Mouse (Mus musculus): ENCODE measurements around the gene Pirb.
"Not testable (repeated sequence)": the region's sequence is repeated elsewhere in the genome, so short reads cannot be mapped to it uniquely, and the experiment has no call there.

The Pirb gene

DNA sequence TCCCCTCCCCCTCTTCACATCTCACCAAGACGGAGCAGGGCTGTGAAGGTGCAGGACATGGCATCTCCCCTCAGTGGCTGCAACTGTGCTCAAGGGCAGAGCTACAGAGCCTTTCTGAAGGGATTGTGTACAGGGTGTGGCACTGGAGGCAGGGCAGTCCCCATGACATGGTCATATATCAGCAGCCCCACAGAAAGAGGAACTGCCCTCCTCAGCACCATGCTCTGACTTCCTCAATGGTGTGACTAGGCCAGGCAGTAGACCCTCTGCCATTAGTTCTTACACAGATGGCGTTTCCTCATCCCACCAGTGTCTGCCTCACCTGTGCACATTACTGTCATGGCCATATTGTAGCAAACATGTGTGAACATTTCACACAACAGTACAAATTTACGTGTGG is at the start of gene Pirb:
TSS of gene Pirb (minus strand) at position 124 of the 400 bp plus-strand sequence.
- not testable (repeated sequence) for DNase-seq (ENCODE audit: extremely low spot score)

DNA sequence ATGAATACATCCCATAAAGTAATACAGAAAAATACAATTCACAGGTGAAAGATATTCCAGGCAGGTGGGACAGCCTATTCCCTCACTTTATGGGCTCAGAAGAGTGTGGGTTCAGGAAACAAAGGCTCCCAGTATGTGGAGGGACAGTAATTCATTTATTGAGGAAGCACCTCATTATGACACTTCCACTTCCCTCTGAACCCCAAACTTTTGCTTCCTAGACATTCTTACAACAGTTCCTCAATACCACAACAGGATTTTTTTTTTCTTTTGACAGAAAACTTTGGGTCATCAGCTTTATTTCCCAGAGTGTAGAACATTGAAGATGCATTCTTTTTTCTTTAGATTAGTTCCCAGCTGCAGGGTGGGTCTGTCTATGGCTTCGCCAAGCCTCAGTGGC is 12.5 kb upstream of the Pirb start:
- not testable (repeated sequence) for DNase-seq (ENCODE audit: extremely low spot score)

DNA sequence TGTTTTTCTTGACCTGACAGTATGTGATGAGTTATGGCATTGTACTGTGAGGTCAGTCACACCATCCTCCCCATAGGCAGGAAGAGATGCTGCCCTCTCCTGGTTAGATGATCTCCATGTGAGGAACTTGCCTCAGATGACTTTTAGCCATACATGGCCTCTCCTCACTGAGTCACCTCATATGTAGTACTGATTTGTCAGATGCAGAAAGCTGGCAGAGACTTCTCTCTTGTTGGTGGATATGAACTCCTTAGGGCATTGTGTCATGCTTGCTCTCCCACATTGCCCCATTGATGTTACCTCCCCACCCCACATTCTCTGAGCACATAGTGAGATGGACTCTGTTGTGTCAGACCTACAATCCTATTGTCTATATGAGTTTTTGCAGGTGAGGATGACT is 5.3 kb upstream of the Pirb start:
- not testable (repeated sequence) for DNase-seq (ENCODE audit: extremely low spot score)

DNA sequence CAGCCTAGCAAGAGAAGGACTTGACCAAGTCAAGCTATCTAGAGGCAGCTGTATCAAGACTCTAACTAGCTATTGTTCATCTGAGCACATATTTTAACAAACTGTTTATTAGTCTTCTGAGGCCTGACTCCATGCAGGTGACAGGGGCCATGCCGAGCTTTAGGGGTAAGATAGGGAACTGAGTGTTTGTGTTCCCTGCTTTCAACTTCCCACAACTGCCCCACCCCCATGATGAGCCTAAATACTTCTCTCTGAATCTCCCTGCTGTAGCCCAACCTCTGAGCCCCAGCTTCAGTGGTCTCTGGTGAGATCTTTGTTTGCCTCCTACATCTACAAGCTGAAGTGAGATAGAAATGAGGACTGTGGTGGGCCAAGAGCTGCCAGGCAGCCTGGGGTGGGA is 4.9 kb downstream of the Pirb start:
- no peak for DNase-seq (ENCODE audit: extremely low spot score)

DNA sequence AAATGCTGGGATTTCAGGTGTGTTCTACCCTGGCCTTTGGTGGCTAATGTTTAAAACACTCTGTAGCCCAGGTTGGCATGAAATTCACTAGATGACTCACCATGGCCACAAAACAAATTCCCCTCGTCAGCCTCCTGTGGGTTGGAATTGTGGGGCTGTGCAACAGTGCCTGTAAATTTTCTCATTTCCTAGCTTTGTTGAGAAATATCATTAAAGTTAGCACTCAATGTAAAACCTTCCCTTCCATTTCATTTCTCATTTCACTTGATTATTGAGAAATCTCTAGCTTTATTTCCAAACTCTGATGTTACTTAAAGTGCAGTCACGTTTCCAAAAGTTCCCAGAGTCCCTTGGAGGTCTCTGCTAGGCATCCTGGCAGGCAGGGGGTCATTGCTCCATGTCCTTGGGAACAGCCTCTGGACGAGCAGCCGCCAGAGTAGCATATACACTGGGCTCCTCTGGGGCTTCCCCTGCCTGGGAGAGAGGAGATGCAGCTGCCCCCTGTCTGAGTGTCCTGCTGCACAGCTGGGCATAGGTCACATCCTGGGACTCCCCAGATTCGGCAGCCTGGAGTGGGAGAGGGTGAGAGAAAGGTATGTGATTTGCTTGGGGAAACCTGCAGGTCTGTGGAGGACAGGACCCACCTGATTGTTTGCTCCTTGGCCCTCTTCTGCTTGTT is 7.8 kb downstream of the Pirb start:
- no peak for DNase-seq (ENCODE audit: extremely low spot score)

DNA sequence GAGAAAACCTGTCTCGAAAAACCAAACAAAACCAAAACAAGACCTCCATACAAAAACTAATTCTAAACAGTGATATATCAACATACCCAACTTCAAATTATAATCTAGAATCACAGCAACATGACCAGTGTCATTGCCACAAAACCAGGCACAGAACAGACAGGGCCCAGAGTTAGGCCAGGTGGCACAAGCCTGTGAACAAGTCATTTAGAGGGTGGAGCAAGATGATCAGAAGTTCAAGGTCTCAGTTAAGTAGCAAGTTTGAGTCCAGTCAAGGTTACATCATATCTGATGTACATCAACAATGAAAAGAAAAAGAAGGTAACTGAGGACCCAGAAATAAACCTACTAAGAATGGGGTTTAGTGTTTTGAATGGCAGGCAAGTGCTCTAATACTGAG is 11.2 kb downstream of the Pirb start:
- no peak for DNase-seq (ENCODE audit: extremely low spot score)

DNA sequence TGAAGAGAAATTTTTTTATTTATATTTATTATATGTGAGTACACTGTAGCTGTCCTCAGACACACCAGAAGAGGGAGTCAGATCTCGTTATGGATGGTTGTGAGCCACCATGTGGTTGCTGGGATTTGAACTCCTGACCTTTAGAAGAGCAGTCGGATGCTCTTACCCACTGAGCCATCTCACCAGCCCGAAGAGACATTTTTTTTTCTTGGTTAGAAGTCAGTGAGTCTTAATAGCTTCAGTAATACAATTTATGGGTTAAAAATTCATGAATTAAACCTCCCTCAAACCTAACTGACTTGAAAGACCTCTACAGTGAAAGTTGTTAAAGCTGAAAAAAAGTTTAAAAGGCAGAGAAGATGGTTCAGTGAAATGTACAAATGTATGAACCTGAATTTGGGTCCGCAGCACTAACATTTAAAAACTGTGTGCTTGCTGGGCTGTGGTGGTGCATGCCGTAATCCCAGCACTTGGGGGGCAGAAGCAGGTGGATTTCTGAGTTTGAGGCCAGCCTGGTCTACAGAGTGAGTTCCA is 11.7 kb downstream of the Pirb start:
- DNase-seq (ENCODE audit: extremely low spot score) = not testable (repeated sequence)

DNA sequence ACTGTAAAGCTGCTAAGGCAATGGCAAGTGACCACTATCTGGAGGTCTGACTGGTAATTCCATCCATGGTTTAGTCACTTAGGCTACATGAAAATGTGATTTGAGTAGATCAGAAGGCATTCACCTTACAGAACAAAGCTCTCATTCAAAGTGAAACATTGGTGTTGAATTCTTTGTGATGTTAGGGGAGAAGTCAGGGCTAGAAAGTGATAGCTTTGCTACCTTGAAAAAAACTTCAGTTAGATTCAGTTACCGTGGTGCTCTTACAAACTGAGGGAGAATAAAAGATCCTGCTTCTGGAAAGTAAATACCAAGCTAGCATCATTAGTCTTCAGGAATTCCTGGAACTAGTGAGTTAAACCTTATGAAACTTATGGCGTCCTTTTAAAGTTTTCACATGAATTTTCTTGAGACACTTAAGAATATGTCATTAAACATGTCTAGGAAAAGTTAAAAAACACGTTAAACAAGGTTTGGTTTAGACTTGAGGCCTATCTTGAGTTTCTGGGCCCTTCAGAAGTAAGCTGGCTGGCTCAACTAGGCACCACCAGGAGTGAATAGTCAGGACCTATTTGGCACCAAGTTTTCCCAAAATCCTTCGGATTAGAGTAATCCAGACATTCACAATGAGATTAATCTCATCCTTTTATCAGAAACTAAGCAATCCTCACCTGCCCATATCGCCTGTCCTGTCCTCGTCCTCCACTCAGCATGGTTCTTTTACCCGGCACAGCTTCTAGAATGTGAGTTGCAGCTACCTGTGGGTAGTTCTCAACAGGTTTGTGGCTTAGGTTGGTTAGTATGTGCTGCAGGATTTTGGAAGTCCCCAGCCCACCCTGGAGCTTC is 12.4 kb downstream of the Pirb start:
- DNase-seq (ENCODE audit: extremely low spot score) = peak; percentile 75

DNA sequence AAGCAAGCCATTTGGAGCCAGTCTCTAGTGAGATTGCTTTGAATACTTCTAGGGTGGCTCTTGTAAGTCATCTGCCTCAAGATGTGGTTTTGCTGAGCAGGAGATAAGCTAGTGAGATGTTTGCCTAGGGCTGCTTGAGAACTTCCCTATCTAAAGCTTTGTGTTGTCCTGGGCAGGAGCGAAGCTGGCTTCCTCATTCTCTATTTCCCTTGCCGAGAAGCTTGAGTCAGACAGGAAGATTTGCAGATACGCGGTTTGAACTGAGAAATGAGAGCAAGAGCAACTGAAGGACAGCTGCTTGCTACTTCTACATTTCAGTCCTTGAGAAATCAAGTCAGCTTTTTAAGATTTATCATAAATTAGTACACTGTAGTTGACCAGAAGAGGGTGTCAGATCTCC is 13.2 kb downstream of the Pirb start:
- no peak for DNase-seq (ENCODE audit: extremely low spot score)

DNA sequence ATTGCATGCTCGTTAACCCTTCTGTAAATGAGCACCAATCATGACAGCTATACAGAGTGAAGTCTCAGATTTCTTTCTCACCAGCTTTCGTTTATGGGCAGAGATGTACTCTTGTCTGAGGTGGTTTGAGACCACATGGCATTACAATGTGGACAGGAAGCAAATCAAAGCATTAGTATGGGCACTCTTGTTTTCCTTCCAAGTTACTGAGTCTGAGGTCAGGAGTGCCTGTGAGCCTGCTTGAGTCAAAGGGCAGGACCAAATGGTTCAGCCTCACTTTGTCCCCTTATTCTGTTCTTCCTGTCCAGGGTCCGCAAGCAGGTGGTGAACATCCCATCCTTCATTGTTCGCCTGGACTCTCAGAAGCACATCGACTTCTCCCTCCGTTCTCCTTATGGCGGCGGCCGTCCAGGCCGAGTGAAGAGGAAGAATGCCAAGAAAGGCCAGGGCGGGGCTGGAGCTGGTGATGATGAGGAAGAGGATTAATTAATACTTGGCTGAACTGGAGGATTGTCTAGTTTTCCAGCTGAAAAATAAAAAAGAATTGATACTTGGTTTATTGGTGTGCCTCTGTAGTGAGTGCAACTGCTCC is 13.8 kb downstream of the Pirb start:
- no peak for DNase-seq (ENCODE audit: extremely low spot score)

DNA sequence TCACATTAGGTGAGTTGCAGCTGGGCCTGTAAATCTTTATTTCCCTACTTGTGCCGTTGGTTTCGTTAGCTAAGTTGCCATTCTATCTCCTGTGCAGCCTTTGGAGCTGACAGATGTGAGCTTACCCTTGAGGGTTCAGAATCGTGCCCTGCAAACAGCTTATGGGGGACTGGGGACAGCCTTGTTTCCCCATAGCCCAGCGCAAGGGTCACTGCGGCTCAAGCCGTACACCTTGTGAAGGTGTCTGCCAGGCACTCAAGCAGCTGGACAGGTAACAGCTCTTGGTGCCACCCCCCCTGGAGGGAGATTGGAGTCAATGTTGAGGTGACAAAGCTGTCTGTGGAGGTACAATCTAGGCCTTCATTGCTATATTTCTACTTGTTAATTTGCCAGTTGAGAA is 14.3 kb downstream of the Pirb start:
- DNase-seq (ENCODE audit: extremely low spot score) = no peak

DNA sequence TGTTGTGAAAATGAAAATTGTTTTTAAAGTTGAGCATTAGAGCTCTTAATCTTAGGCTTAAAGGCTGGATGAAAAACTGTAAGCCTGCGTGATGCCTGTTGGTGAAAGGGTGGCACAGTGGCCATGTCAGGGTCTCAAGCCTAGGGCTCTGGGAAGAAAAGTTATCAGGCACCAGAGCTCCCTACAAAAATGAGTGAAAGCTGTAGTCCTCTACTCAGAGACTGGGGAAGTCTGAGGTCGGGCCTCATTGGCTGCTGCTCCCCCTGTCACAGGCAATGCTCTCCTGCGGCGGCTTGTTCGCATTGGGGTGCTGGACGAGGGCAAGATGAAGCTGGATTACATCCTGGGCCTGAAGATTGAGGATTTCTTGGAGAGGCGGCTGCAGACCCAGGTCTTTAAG is 14.7 kb downstream of the Pirb start:
- not testable (repeated sequence) for DNase-seq (ENCODE audit: extremely low spot score)

DNA sequence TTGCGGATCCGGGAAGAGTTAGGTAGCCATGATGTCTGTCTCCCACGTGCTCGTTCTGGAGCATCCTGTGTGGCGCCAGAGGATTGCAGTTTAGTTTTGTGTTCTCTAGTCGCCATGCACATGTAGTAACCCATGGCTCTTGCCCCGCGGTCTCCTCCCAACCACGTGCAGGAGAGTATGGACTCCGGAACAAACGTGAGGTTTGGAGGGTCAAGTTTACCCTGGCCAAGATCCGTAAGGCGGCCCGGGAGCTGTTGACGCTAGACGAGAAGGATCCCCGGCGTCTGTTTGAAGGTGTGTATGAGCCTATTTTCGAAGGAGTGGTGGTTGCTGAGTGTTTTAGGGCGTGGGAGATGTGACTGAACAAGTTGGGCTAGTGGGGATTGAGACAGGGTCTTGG is 15.7 kb downstream of the Pirb start:
- DNase-seq (ENCODE audit: extremely low spot score) = no peak

DNA sequence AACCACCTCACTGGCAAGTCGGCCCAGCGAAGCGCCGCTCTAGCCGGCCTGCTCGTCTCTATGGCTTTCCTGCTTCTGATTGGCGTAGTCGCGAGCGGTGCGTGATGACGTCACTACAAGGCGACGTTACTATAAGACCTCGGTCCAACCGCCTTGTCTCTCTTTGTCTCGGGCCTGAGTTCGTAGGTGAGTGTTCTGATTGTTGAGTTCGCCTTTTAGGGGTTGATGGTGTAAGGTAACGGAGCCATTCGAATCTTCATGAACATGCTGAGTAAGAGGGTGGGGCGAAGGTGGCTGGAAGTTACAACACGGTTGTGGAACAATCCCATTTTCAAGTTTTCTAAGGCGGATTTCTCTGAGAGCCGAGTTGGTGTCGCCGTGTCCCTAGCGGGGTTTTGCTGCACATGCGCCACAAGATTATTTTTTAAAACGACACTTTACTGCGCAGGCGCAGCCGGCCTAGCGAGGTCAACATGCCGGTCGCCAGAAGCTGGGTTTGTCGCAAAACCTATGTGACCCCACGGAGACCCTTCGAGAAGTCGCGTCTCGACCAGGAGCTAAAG is 16.2 kb downstream of the Pirb start, which contains the start of gene Rps9:
TSS of gene Rps9 (plus strand) at position 115 of the 563 bp plus-strand sequence.
- peak; percentile 96 for DNase-seq (ENCODE audit: extremely low spot score)

DNA sequence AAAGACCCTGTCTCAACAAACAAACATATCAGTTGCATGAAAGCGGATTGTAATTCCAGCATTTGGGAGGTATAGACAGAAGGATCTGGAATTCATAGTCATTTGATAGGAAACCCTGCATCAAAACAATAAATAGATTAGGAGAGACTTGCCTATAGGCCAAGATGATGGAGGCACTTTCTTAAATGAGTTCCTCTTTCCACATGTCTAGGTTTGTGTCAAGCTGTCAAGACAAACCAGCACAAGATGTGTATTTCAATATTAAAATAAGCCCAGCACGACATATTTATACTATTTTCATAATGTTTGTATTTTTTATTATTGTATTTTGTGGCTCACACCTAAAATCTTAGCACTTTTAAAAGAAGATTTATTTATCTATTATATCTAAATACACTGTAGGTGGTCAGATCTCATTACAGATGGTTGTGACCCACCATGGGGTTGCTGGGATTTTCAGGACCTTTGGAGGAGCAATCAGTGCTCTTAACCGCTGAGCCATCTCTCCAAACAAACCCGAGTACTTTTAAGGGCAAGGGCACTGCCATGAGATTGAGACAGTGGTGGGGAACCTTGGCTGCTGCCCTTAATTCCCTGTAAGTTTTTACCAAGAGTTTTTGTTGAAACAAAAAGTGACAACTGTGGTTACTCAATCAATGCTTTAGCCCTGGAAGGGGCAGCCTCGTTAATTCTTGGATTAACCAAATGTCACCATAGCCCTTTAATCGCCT is 16.9 kb downstream of the Pirb start:
- DNase-seq (ENCODE audit: extremely low spot score) = no peak

DNA sequence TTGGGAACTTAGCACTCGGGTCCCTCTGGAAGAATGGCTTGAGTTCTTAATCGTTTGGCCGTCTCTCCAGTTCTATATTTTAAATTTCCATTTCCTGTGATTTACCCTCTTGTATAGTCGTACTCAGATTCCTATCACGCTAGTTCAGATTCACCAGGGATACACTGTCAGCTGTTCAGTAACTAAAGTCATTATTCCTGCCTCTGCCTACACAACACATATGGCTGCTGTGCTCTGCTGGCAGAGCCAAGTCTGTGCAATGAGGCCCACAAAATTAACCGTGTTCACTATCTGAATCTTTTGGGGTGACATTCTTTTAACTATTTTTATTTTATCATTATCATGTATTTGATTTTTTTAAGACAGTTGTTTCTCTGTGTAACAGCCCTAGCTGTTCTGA is 21.7 kb downstream of the Pirb start:
- no peak for DNase-seq (ENCODE audit: extremely low spot score)

DNA sequence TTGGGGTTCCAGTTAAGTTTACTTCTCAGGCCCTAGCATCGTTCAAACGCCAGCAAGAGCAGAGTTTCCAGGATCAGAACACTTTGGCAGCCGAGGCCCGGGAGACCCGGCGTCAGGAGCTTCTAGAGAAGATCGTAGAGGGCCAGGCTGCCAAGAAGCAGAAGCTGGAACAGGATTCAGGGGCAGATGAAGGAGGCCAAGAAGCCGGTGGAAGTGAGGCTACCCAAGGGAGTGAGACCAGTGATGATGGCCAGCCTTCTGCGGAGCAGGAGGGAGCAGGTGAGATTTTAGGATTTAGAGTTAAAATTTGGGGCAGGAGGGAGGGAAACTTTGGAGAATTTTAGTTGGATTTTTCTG is 25.3 kb downstream of the Pirb start:
- not testable (repeated sequence) for DNase-seq (ENCODE audit: extremely low spot score)

DNA sequence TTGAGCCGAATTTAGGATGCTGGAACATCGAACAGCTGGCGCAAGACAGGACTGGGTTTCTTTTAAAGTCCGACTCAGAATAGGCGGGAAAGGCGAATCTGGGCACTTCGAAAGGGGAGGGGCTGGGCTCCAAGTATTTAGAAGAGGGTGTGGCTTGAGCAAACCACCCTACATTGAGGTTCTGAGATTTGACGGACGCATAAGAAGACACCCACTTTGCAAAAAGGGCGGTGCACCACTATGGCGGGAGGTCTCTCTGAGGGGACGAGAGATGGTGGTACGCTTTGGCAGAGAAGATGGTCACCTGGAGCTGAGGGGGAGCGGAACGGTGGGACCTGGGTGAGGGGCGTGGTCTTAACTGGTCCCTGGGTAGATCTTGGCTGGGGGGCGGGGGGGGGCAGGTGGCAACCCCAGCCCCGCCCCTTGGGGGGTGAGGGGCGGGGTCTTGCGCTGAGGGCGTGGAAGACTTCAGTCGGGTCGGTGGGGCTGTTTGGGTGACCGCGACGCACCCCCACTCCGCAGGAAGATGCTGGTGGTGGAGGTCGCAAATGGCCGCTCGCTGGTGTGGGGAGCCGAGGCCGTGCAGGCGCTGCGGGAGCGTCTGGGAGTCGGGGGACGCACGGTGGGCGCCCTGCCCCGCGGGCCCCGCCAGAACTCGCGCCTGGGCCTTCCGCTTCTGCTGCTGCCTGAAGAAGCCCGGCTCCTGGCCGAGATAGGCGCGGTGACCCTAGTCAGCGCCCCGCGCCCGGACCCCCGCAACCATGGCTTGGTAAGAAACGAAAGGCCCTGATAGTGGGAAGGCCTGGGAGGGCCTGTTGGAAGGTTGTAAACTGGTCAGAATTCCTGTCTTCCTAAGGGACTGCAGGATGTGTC is 25.9 kb downstream of the Pirb start:
- peak; percentile 87 for DNase-seq (ENCODE audit: extremely low spot score)

DNA sequence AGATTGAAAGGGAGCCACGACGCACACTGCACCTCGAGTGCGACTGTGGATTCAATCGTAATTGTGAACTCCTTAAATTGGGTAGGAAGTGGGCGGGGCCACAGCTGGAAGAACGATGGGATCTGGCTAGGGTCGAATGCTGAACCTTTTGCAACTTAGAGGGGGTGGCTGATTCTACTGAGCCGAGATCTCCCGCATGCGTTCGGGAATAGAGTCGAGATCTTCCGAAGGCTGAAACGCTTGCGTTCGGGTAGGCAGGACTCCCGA is 26.4 kb downstream of the Pirb start:
- DNase-seq (ENCODE audit: extremely low spot score) = no peak

DNA sequence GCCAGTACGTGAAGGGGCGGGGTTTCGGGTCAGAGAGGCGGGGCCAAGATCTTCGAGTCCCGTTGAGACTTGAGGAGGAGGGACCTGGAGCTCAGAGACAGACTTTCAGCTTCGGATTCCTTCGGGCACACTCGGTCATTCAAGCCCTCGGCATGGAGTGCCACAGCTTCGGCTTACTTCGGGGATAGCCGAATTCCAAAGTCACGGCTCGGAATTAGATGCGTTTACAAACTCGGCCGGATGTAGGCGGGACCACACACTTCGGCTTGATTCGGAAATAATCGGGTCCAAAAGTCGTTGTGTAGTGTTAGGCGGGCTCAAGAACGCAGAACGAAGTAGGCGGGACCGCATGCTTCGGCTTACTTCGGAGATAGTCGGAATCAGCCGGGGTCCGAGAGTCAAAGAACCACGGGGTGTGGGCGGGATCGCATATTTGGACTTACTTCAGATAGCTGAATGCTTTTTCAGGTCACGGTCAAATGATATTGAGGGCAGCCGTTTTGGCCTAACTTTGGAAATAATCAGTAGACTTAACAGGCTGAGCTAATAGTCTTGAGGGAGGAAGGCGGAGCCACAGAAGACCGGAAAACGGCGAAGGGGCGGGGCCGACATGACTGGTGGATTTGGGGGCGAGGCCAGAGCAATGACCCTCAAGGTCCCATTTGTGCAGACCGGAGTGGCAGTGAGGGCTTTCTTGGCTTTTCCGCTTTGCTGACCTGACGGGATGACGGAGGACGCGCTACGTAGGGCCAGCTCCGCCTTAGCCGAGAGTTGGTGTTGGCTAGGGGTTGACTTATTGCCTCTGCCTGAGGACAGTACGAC is 27.0 kb downstream of the Pirb start, which contains the start of gene Mboat7:
TSS of gene Mboat7 (minus strand) at position 537 of the 822 bp plus-strand sequence.
- DNase-seq (ENCODE audit: extremely low spot score) = peak; percentile 96
